Mouse (Mus musculus) erythroblast, embryonic 14.5 days (primary cell): ENCODE data around the gene Aipl1. TPM values are rescaled to one million over a fixed set of nuclear protein-coding genes. Genes with fewer than 3 reads are reported as not detected.

Experiments
- H3K27me3 ChIP-seq: 2 replicates; pipeline ENCODE4 v1.6.1; 2012; ENCODE audit warnings: inconsistent platforms; ENCODE audit not compliant: control insufficient read depth
- H3K36me3 ChIP-seq: 2 replicates; pipeline ENCODE4 v1.6.1; 2012; ENCODE audit warnings: mild to moderate bottlenecking, inconsistent platforms; ENCODE audit not compliant: control insufficient read depth
- H3K4me1 ChIP-seq: 2 replicates; pipeline ENCODE4 v1.6.1; 2012; ENCODE audit warnings: inconsistent platforms; ENCODE audit not compliant: control insufficient read depth
- H3K4me3 ChIP-seq: replicated peaks from 2 replicates; pipeline ENCODE3; 2012; ENCODE audit warnings: moderate library complexity, mild to moderate bottlenecking, inconsistent platforms
- H3K9me3 ChIP-seq: 2 replicates; pipeline ENCODE4 v1.6.1; 2012; ENCODE audit warnings: low read length, inconsistent platforms, mixed read lengths; ENCODE audit not compliant: control insufficient read depth
- GATA1 ChIP-seq: IDR thresholded peaks from 2 replicates; pipeline ENCODE4 v1.6.1; 2012; ENCODE audit warnings: low read length, inconsistent platforms, mixed read lengths
- TAL1 ChIP-seq: IDR thresholded peaks from 3 replicates; pipeline ENCODE4 v1.6.1; 2012; ENCODE audit warnings: low read length, inconsistent platforms, mixed read lengths
- polyA plus RNA-seq: library from polyadenylated mRNA; stranded (reverse); fragments of >175 nt; gene quantifications from 2 replicates; pipeline ENCODE4 v1.2.3, GENCODE M21; 2012

The Aipl1 gene
- polyA plus RNA-seq, 1 experiment = 0.02 TPM

GRCm38 (mm10) chr11:72011955-72012354, 25.4 kb downstream of the Aipl1 start:
- H3K36me3 ChIP-seq = no peaks in the 10 kb centered on the region
- H3K9me3 ChIP-seq = no peaks in the 10 kb centered on the region
- no peak for TF ChIP-seq TAL1
- TF ChIP-seq GATA1 = no peak
- no peaks in the 10 kb centered on the region for H3K27me3 ChIP-seq
- no peak overlapping the region for H3K4me3 ChIP-seq
- no peaks in the 10 kb centered on the region for H3K4me1 ChIP-seq

- Histone ChIP-seq H3K36me3 (no peaks in the 10 kb centered on the region), H3K9me3 (no peaks in the 10 kb centered on the region), H3K4me3 (no peak overlapping the region), H3K4me1 (no peaks in the 10 kb centered on the region), H3K27me3 (no peaks in the 10 kb centered on the region)
- TF ChIP-seq TAL1 (no peak), GATA1 (no peak)
Measured at GRCm38 (mm10) chr11:72010940-72011722, 26.2 kb downstream of the Aipl1 start.

- H3K4me1 ChIP-seq = no peaks in the 10 kb centered on the region
- no peaks in the 10 kb centered on the region for H3K36me3 ChIP-seq
- no peak for TF ChIP-seq TAL1
- no peak for TF ChIP-seq GATA1
- H3K4me3 ChIP-seq = no peak overlapping the region
- no peaks in the 10 kb centered on the region for H3K27me3 ChIP-seq
- H3K9me3 ChIP-seq = no peaks in the 10 kb centered on the region
Measured at GRCm38 (mm10) chr11:72010367-72010766, 26.9 kb downstream of the Aipl1 start.

- TF ChIP-seq TAL1 (no peak), GATA1 (no peak)
- Histone ChIP-seq H3K4me3 (no peak overlapping the region), H3K27me3 (no peaks in the 10 kb centered on the region), H3K9me3 (no peaks in the 10 kb centered on the region), H3K4me1 (no peaks in the 10 kb centered on the region), H3K36me3 (no peaks in the 10 kb centered on the region)
Measured at GRCm38 (mm10) chr11:72005547-72005946, 31.8 kb downstream of the Aipl1 start.

GRCm38 (mm10) chr11:72003171-72003570, 34.1 kb downstream of the Aipl1 start:
- Histone ChIP-seq H3K9me3 (no peaks in the 10 kb centered on the region), H3K36me3 (no peaks in the 10 kb centered on the region), H3K27me3 (no peaks in the 10 kb centered on the region), H3K4me3 (no peak overlapping the region), H3K4me1 (no peaks in the 10 kb centered on the region)
- TF ChIP-seq TAL1 (no peak), GATA1 (no peak)

GRCm38 (mm10) chr11:72002138-72002853, 35.0 kb downstream of the Aipl1 start:
- no peaks in the 10 kb centered on the region for H3K36me3 ChIP-seq
- TF ChIP-seq GATA1 = no peak
- no peak for TF ChIP-seq TAL1
- H3K9me3 ChIP-seq = no peaks in the 10 kb centered on the region
- H3K4me3 ChIP-seq = no peak overlapping the region
- H3K27me3 ChIP-seq = peaks cover 1% of the 10 kb centered on the region; the same call in 1 of the 2 replicates
- H3K4me1 ChIP-seq = no peaks in the 10 kb centered on the region

- Histone ChIP-seq H3K27me3 (peaks cover 6% of the 10 kb centered on the region; the same call in 1 of the 2 replicates), H3K9me3 (no peaks in the 10 kb centered on the region), H3K4me1 (no peaks in the 10 kb centered on the region), H3K4me3 (no peak overlapping the region), H3K36me3 (no peaks in the 10 kb centered on the region)
- TF ChIP-seq GATA1 (no peak), TAL1 (no peak)
Measured at GRCm38 (mm10) chr11:72000194-72000593, 37.1 kb downstream of the Aipl1 start.

- Histone ChIP-seq H3K9me3 (no peaks in the 10 kb centered on the region), H3K36me3 (no peaks in the 10 kb centered on the region), H3K4me3 (no peak overlapping the region), H3K4me1 (no peaks in the 10 kb centered on the region), H3K27me3 (peaks cover 6% of the 10 kb centered on the region; the same call in 1 of the 2 replicates)
- TF ChIP-seq TAL1 (no peak), GATA1 (no peak)
Measured at GRCm38 (mm10) chr11:71996805-71997204, 40.5 kb downstream of the Aipl1 start.

- TF ChIP-seq TAL1 = no peak
- H3K4me3 ChIP-seq = no peak overlapping the region
Measured at GRCm38 (mm10) chr11:71995968-71996511, 41.3 kb downstream of the Aipl1 start.

More at GRCm38 (mm10) chr11:71995968-71996511, 41.3 kb downstream of the Aipl1 start:
- H3K27me3 ChIP-seq = peaks cover 6% of the 10 kb centered on the region; the same call in 1 of the 2 replicates
- no peaks in the 10 kb centered on the region for H3K9me3 ChIP-seq
- H3K36me3 ChIP-seq = no peaks in the 10 kb centered on the region
- H3K4me1 ChIP-seq = no peaks in the 10 kb centered on the region
